Mouse (Mus musculus): ENCODE measurements around the gene Ache. TPM values are rescaled to one million over a fixed set of nuclear protein-coding genes. Genes with fewer than 3 reads are reported as not detected.
A peak's percentile ranks its signal among the peaks of the same experiment; 100 is the strongest.

The Ache gene
- polyA plus RNA-seq, 1 experiment, result 10.9 TPM

DNA sequence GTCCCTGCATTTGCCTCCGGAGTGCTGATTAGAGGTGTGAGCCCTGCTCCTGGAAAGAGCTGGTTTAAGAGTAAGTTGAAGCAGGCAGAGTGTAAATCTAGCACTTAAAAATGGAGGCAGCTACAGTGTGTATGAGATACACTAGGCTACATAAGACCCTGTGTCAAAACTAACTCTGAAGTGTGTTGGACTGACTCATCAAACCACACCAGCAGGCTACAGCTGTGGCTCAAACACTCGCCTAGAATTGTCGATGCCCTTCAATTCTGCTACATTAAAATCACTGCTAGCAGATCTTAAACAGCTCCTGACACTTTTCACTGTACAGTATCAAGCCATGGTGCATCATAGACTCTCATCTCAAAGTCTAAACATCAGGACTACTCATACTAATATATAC is 16.8 kb downstream of the Ache start:
- Histone ChIP-seq H3ac (ENCODE audit: control insufficient read depth, insufficient read length) (no peak overlapping the region), H3K27me3 (ENCODE audit: control insufficient read depth, insufficient read depth, insufficient read length) (no peaks in the 10 kb centered on the region), H3K4me3 (no peak overlapping the region), H3K36me3 (ENCODE audit: control insufficient read depth, insufficient read depth) (peaks cover 28% of the 10 kb centered on the region), H3K79me2 (ENCODE audit: control insufficient read depth, insufficient read depth) (peaks cover 59% of the 10 kb centered on the region), H3K4me2 (ENCODE audit: low read depth) (peak overlapping the region; percentile 79)
- TF ChIP-seq USF1 (IDR thresholded peaks at IDR 0.05; ENCODE audit: low read depth) (no peak), MYOD1 (IDR thresholded peaks at IDR 0.05; ENCODE audit: control insufficient read depth in 1 of 3, insufficient read length in 2 of 3, low read depth in 2 of 3) (peak in 2 of 3 experiments; percentile 36 to 39)

- TF ChIP-seq SRF (IDR thresholded peaks at IDR 0.05; ENCODE audit: control insufficient read depth, insufficient read length, low read depth), result no peak
- no peak for TF ChIP-seq MYOD1 (IDR thresholded peaks at IDR 0.05; ENCODE audit: control insufficient read depth in 1 of 3, insufficient read length in 2 of 3, low read depth in 2 of 3)
- Histone ChIP-seq H3ac (ENCODE audit: control insufficient read depth, insufficient read length) (no peak overlapping the region), H3K79me2 (ENCODE audit: control insufficient read depth, insufficient read depth) (peaks cover 59% of the 10 kb centered on the region), H3K4me2 (ENCODE audit: low read depth) (peak overlapping the region; percentile 79), H3K4me3 (no peak overlapping the region), H3K36me3 (ENCODE audit: control insufficient read depth, insufficient read depth) (peaks cover 29% of the 10 kb centered on the region), H3K27me3 (ENCODE audit: control insufficient read depth, insufficient read depth, insufficient read length) (no peaks in the 10 kb centered on the region)
Measured at GRCm38 (mm10) chr5:137304816-137305215, 17.5 kb downstream of the Ache start.

DNA sequence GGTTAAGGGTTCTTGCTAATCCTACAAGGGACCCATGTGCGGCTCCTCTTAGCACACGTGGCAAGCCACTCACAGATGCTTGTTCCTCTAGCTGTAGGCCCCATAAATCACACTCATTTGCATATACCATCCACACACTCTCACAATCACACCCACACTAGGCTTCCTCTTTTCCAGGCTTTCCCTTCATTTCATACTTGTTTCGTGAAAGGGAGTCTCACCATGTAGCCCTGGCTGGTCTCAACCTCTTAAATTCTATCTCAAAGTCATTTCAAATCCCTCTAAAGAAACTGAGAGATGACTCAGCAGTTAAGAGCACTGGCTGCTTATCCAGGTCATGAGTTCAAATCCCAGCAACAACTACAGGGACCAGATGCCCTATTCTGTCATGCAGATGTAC is 18.5 kb downstream of the Ache start:
- TF ChIP-seq CEBPB (IDR thresholded peaks at IDR 0.05; ENCODE audit: insufficient read depth, poor library complexity, severe bottlenecking) (no peak), POLR2A (IDR thresholded peaks at IDR 0.05; ENCODE audit: insufficient read length, low read depth) (no peak), E2F4 (IDR thresholded peaks at IDR 0.05; ENCODE audit: insufficient read depth) (no peak), MYOG (IDR thresholded peaks at IDR 0.05; ENCODE audit: control insufficient read depth in 1 of 3, insufficient read depth in 1 of 3, insufficient read length in 2 of 3, low read depth in 2 of 3) (no peak), TCF12 (IDR thresholded peaks at IDR 0.05; ENCODE audit: insufficient read depth, poor library complexity, severe bottlenecking) (no peak), MYOD1 (IDR thresholded peaks at IDR 0.05; ENCODE audit: control insufficient read depth in 1 of 3, insufficient read length in 2 of 3, low read depth in 2 of 3) (no peak), TCF3 (IDR thresholded peaks at IDR 0.05; ENCODE audit: insufficient read length, low read depth) (no peak), POLR2AphosphoS2 (IDR thresholded peaks at IDR 0.05; ENCODE audit: insufficient read length, low read depth) (no peak), SRF (IDR thresholded peaks at IDR 0.05; ENCODE audit: control insufficient read depth, insufficient read length, low read depth) (no peak), REST (IDR thresholded peaks at IDR 0.05; ENCODE audit: insufficient read depth, insufficient read length) (no peak), USF1 (IDR thresholded peaks at IDR 0.05; ENCODE audit: low read depth) (no peak), MAX (IDR thresholded peaks at IDR 0.05; ENCODE audit: low read depth) (no peak)
- no peak overlapping the region for H3ac ChIP-seq (ENCODE audit: control insufficient read depth, insufficient read length)
- no peaks in the 10 kb centered on the region for H3K27me3 ChIP-seq (ENCODE audit: control insufficient read depth, insufficient read depth, insufficient read length)
- H3K36me3 ChIP-seq (ENCODE audit: control insufficient read depth, insufficient read depth), result peaks cover 20% of the 10 kb centered on the region
- H3K4me3 ChIP-seq, result peak overlapping the region; percentile 78
- H3K4me2 ChIP-seq (ENCODE audit: low read depth), result peak overlapping the region; percentile 79
- peaks cover 59% of the 10 kb centered on the region for H3K79me2 ChIP-seq (ENCODE audit: control insufficient read depth, insufficient read depth)

GRCm38 (mm10) chr5:137306439-137307005 is 19.2 kb downstream of the Ache start:
- Histone ChIP-seq H3K36me3 (ENCODE audit: control insufficient read depth, insufficient read depth) (peaks cover 20% of the 10 kb centered on the region), H3ac (ENCODE audit: control insufficient read depth, insufficient read length) (peak overlapping the region; percentile 50), H3K79me2 (ENCODE audit: control insufficient read depth, insufficient read depth) (peaks cover 59% of the 10 kb centered on the region), H3K4me3 (peak overlapping the region; percentile 78), H3K27me3 (ENCODE audit: control insufficient read depth, insufficient read depth, insufficient read length) (no peaks in the 10 kb centered on the region), H3K4me2 (ENCODE audit: low read depth) (peak overlapping the region; percentile 79)
- TF ChIP-seq MYOG (IDR thresholded peaks at IDR 0.05; ENCODE audit: control insufficient read depth in 1 of 3, insufficient read depth in 1 of 3, insufficient read length in 2 of 3, low read depth in 2 of 3) (no peak), POLR2AphosphoS2 (IDR thresholded peaks at IDR 0.05; ENCODE audit: insufficient read length, low read depth) (no peak), USF1 (IDR thresholded peaks at IDR 0.05; ENCODE audit: low read depth) (no peak), CEBPB (IDR thresholded peaks at IDR 0.05; ENCODE audit: insufficient read depth, poor library complexity, severe bottlenecking) (no peak), REST (IDR thresholded peaks at IDR 0.05; ENCODE audit: insufficient read depth, insufficient read length) (no peak), MAX (IDR thresholded peaks at IDR 0.05; ENCODE audit: low read depth) (no peak), TCF3 (IDR thresholded peaks at IDR 0.05; ENCODE audit: insufficient read length, low read depth) (no peak), MYOD1 (IDR thresholded peaks at IDR 0.05; ENCODE audit: control insufficient read depth in 1 of 3, insufficient read length in 2 of 3, low read depth in 2 of 3) (no peak), E2F4 (IDR thresholded peaks at IDR 0.05; ENCODE audit: insufficient read depth) (no peak), TCF12 (IDR thresholded peaks at IDR 0.05; ENCODE audit: insufficient read depth, poor library complexity, severe bottlenecking) (no peak), SRF (IDR thresholded peaks at IDR 0.05; ENCODE audit: control insufficient read depth, insufficient read length, low read depth) (no peak), POLR2A (IDR thresholded peaks at IDR 0.05; ENCODE audit: insufficient read length, low read depth) (no peak)

DNA sequence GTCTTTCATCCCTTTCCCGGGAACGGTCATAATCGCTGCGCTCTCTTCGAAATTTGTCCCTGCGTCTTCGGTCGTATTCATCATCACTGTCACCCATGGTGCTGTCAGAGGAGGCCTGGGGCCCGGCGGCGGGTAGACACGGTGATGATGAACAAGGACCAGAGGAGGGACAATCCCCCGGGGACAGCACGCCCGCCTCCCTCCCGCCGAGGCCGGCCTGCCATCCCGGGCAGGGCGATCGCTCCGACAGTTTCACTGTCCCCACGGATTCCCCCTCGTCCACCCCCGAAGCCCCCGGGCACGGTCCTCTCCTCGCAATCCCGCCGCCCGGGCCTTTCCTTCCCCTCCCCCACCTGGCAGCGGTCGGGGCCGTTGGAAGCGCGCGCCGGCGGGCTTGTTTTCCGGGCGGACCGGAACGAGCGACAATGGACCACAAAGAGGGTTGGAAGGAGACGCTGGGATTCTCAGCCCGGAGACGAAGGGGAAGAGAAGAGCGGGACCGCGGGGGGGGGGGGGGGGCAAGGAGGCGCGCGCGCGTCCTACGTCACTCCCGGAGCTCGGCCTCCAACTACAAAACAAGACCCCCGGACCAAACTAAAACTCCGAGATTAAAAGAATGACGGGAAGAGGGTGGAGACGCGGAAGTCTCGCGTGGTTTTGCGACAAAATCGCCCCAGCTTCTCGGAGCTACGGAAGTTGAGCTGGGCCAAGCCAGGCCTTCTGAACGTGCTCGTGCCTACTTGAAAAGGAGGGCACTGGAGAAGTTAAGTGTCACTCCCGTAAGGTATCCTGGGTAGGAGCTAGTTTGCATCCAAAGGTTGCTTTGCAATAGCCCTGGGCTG is 20.0 kb downstream of the Ache start, which contains the start of gene Srrt:
Gene Srrt (minus strand): TSS at position 604 of the 842 bp plus-strand sequence.
- TF ChIP-seq POLR2A (IDR thresholded peaks at IDR 0.05; ENCODE audit: insufficient read length, low read depth) (peak; percentile 63), MYOG (IDR thresholded peaks at IDR 0.05; ENCODE audit: control insufficient read depth in 1 of 3, insufficient read depth in 1 of 3, insufficient read length in 2 of 3, low read depth in 2 of 3) (no peak), E2F4 (IDR thresholded peaks at IDR 0.05; ENCODE audit: insufficient read depth) (no peak), MAX (IDR thresholded peaks at IDR 0.05; ENCODE audit: low read depth) (no peak), MYOD1 (IDR thresholded peaks at IDR 0.05; ENCODE audit: control insufficient read depth in 1 of 3, insufficient read length in 2 of 3, low read depth in 2 of 3) (no peak), TCF12 (IDR thresholded peaks at IDR 0.05; ENCODE audit: insufficient read depth, poor library complexity, severe bottlenecking) (no peak), CEBPB (IDR thresholded peaks at IDR 0.05; ENCODE audit: insufficient read depth, poor library complexity, severe bottlenecking) (no peak), POLR2AphosphoS2 (IDR thresholded peaks at IDR 0.05; ENCODE audit: insufficient read length, low read depth) (peak; percentile 77), USF1 (IDR thresholded peaks at IDR 0.05; ENCODE audit: low read depth) (no peak)
- Histone ChIP-seq H3K79me2 (ENCODE audit: control insufficient read depth, insufficient read depth) (peaks cover 62% of the 10 kb centered on the region), H3K4me2 (ENCODE audit: low read depth) (peak within 1 kb of the TSS; percentile 94), H3K4me3 (peak within 1 kb of the TSS; percentile 78), H3ac (ENCODE audit: control insufficient read depth, insufficient read length) (peak within 1 kb of the TSS; percentile 50), H3K27me3 (ENCODE audit: control insufficient read depth, insufficient read depth, insufficient read length) (no peaks in the 10 kb centered on the region), H3K36me3 (ENCODE audit: control insufficient read depth, insufficient read depth) (peaks cover 20% of the 10 kb centered on the region)

All from myocyte (in vitro differentiated cells).